Mouse (Mus musculus): ENCODE data around the gene Dcp1b. TPM values are rescaled to one million over a fixed set of nuclear protein-coding genes. Genes with fewer than 3 reads are reported as not detected.
A peak's percentile ranks its signal among the peaks of the same experiment; 100 is the strongest.

The Dcp1b gene
- 10 to 100 TPM; 17.8 to 19.8 TPM for total RNA-seq (2021)
- long read RNA-seq, experiment 1, partial matches to known transcripts = 1 of 13 reads
- long read RNA-seq, experiment 1, other reads (novel, unspliced or antisense) = 8 of 13 reads
- long read RNA-seq, experiment 2, partial matches to known transcripts = 0 of 8 reads
- long read RNA-seq, experiment 2, other reads (novel, unspliced or antisense) = 5 of 8 reads

DNA sequence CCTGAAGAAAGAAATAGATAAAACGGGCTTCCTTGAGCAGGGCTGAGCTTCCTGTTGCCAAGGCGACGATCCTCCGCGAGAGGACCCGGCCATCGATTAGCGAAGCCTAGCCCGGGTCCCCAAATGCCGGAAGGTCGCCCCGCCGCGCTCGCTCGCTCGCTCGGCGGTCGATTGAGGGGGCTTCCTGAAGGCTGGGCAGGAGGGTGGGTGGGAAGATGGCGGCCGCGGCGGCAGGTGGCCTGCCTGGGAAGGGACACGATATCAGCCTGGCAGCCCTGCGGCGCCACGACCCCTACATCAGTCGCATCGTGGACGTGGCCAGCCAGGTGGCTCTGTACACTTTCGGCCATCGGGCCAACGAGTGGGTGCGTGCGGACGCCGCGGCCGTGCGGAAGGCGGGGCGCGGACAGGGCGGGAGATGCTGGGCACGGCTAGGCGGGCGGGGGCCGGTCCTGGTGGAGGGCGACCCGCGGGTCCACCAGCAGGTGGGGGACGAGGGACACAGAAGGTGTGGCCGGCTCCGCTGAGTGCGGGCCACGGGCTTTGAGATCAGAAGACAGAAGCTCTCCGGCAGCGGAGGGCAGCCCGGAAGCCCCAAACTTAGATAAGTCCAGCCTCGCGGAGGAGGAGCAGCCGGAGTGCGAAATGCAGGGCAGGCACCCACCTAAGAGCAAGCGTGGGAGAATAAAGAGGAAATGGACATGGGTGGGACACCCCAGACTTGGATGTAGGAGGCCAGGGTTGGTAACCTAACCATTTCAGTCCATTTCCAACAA is at the start of gene Dcp1b:
TSS of gene Dcp1b (plus strand) at position 176 of the 776 bp plus-strand sequence.
- TF ChIP-seq CTCF (IDR thresholded peaks at IDR 0.05) = peak; percentile 30
- Histone ChIP-seq H3K4me3 (peak within 1 kb of the TSS; percentile 85), H3K27ac (peak within 1 kb of the TSS; percentile 95)
- intact Hi-C loops (cut with DNase I) = loop anchor here (2.0 kb wide), 1 partner anchor 66 kb away; no protein-coding TSS in a partner anchor
- peak; percentile 87 to 90 for DNase-seq (ENCODE audit: extremely low spot score in 1 of 2, low spot score in 2 of 2)

GRCm38 (mm10) chr6:119126991-119127390 is 48.1 kb upstream of the Dcp1b start:
- H3K27ac ChIP-seq = no peak overlapping the region
- DNase-seq (ENCODE audit: extremely low spot score in 1 of 2, low spot score in 2 of 2) = no peak
- no peak overlapping the region for H3K4me3 ChIP-seq
- intact Hi-C loops (cut with DNase I) = loop anchor here (10.0 kb wide), 1 partner anchor 298 kb away; no protein-coding TSS in a partner anchor
- no peak for TF ChIP-seq CTCF (IDR thresholded peaks at IDR 0.05)

GRCm38 (mm10) chr6:119128076-119128475 is 47.0 kb upstream of the Dcp1b start:
- no peak overlapping the region for H3K4me3 ChIP-seq
- intact Hi-C loops (cut with DNase I) = loop anchor here (10.0 kb wide), 1 partner anchor 297 kb away; no protein-coding TSS in a partner anchor
- DNase-seq (ENCODE audit: extremely low spot score in 1 of 2, low spot score in 2 of 2) = no peak
- no peak overlapping the region for H3K27ac ChIP-seq
- no peak for TF ChIP-seq CTCF (IDR thresholded peaks at IDR 0.05)

- TF ChIP-seq CTCF (IDR thresholded peaks at IDR 0.05) = no peak
- Histone ChIP-seq H3K27ac (no peak overlapping the region), H3K4me3 (no peak overlapping the region)
- no peak for DNase-seq (ENCODE audit: extremely low spot score in 1 of 2, low spot score in 2 of 2)
- intact Hi-C loops (cut with DNase I) = loop anchor here (10.0 kb wide), 1 partner anchor 296 kb away; no protein-coding TSS in a partner anchor
Observed at GRCm38 (mm10) chr6:119128521-119128920, 46.5 kb upstream of the Dcp1b start.

GRCm38 (mm10) chr6:119129664-119130063 is 45.4 kb upstream of the Dcp1b start:
- Histone ChIP-seq H3K27ac (no peak overlapping the region), H3K4me3 (no peak overlapping the region)
- peak; percentile 68 for TF ChIP-seq CTCF (IDR thresholded peaks at IDR 0.05)
- intact Hi-C loops (cut with DNase I) = loop anchor here (5.0 to 10.0 kb wide), 2 partner anchors 218 to 295 kb away; no protein-coding TSS in a partner anchor
- DNase-seq (ENCODE audit: extremely low spot score in 1 of 2, low spot score in 2 of 2) = peak in 1 of 2 experiments; percentile 44

DNA sequence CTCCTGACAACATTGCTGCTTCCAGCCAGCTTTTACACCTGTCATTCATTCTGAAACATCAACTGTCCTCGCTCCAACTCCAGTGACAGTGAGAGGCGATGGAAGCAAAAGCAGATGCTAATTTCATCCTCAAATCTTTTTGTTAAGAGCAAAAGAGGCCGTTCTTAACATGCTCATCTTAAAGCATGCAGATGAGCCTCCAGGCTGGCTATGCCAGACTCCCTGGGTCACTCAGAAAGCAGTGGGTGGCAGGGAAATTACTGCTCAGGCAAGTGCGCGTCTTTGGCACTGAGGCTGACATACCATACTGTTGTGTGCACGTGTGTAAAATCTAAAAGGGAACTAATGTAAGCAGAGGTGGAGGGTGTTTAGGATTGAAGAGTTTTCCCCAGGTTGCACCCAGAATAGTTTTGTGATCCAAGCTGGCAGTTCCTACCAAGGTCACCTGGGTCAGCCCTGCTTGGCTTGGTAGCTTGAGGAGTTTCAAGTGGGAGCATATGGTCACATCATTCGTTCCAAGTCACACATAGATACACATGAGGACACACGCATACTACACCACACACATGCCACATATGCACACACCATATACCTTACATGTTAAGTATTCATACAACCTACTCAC is 42.8 kb upstream of the Dcp1b start:
- Histone ChIP-seq H3K27ac (no peak overlapping the region), H3K4me3 (no peak overlapping the region)
- no peak for TF ChIP-seq CTCF (IDR thresholded peaks at IDR 0.05)
- DNase-seq (ENCODE audit: extremely low spot score in 1 of 2, low spot score in 2 of 2) = no peak
- intact Hi-C loops (cut with DNase I) = loop anchor here (5.0 kb wide), 1 partner anchor 215 kb away; no protein-coding TSS in a partner anchor

DNA sequence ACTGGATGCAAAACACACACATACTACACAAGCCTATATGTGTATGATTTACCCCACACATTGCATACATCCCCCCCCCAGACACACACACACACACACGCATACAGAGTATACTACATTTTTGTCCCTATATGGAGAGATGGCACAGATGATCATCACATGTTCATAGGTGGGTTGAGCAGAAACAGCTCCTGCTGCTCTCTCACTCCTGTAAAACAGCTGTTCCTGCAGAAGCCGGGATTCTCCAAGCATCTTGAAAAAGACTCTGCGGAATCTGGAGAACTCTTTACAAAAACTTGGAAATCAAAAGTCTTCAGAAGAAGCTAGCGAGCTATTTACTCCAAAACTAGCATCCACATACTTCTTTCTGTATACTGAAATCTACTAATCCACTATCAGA is 42.2 kb upstream of the Dcp1b start:
- TF ChIP-seq CTCF (IDR thresholded peaks at IDR 0.05) = no peak
- DNase-seq (ENCODE audit: extremely low spot score in 1 of 2, low spot score in 2 of 2) = no peak
- Histone ChIP-seq H3K4me3 (no peak overlapping the region), H3K27ac (no peak overlapping the region)
- intact Hi-C loops (cut with DNase I) = loop anchor here (5.0 kb wide), 1 partner anchor 214 kb away; no protein-coding TSS in a partner anchor

- Histone ChIP-seq H3K4me3 (no peak overlapping the region), H3K27ac (no peak overlapping the region)
- no peak for DNase-seq (ENCODE audit: extremely low spot score in 1 of 2, low spot score in 2 of 2)
- intact Hi-C loops (cut with DNase I) = no loop called here
- no peak for TF ChIP-seq CTCF (IDR thresholded peaks at IDR 0.05)
Observed at GRCm38 (mm10) chr6:119137768-119138167, 37.3 kb upstream of the Dcp1b start.

- Histone ChIP-seq H3K27ac (no peak overlapping the region), H3K4me3 (no peak overlapping the region)
- intact Hi-C loops (cut with DNase I) = no loop called here
- TF ChIP-seq CTCF (IDR thresholded peaks at IDR 0.05) = no peak
- DNase-seq (ENCODE audit: extremely low spot score in 1 of 2, low spot score in 2 of 2) = no peak
Observed at GRCm38 (mm10) chr6:119139561-119139960, 35.5 kb upstream of the Dcp1b start.

DNA sequence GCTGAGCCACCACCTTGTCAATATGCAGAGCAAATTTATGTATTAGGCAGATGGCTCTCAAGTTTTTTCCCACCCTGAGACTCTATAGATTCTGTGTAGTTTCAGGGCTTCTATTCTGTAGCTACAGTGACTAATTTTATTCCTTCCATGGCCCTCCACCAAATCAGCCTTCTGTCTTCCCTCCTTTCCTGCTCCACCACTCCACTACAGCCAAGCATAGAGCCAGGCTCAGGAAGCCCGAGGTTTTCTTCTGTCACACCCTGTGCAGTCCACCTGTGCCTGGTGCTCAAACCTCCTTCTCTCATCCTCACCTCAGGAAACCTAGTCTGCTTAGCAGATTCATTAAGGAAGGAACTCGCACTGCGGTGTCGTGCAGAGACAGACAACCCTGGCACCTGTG is 29.9 kb upstream of the Dcp1b start:
- TF ChIP-seq CTCF (IDR thresholded peaks at IDR 0.05) = no peak
- intact Hi-C loops (cut with DNase I) = no loop called here
- no peak overlapping the region for H3K27ac ChIP-seq
- DNase-seq (ENCODE audit: extremely low spot score in 1 of 2, low spot score in 2 of 2) = no peak
- H3K4me3 ChIP-seq = no peak overlapping the region

- no peak overlapping the region for H3K4me3 ChIP-seq
- TF ChIP-seq CTCF (IDR thresholded peaks at IDR 0.05) = no peak
- intact Hi-C loops (cut with DNase I) = no loop called here
Observed at GRCm38 (mm10) chr6:119165677-119166076, 9.4 kb upstream of the Dcp1b start.

More at GRCm38 (mm10) chr6:119165677-119166076, 9.4 kb upstream of the Dcp1b start:
- H3K27ac ChIP-seq = no peak overlapping the region
- no peak for DNase-seq (ENCODE audit: extremely low spot score in 1 of 2, low spot score in 2 of 2)
